Mouse (Mus musculus) midbrain, embryonic 14.5 days (tissue): Measurements from ENCODE around the gene Vmn2r83. TPM values are rescaled to one million over a fixed set of nuclear protein-coding genes. Genes with fewer than 3 reads are reported as not detected.
A peak's percentile ranks its signal among the peaks of the same experiment; 100 is the strongest.

Experiments used
- ATAC-seq: fragments of 200-750 bp; cut with Nextera tagmentation; 2 replicates; pipeline ENCODE4 v1.8.0; 2017; ENCODE audit warnings: moderate number of reproducible peaks, moderate library complexity; ENCODE audit not compliant: low FRiP score, low TSS enrichment
- DNase-seq: peaks from one replicate; pipeline ENCODE4 v3.0.0-alpha.2; 2015
- H3K27ac ChIP-seq: fragments of 300-500 bp; sonication (generic); replicated peaks from 2 replicates; pipeline ENCODE4 v1.5.1; 2014; ENCODE audit warnings: mild to moderate bottlenecking, low read depth, low read length, moderate library complexity
- H3K27me3 ChIP-seq: fragments of 300-500 bp; sonication (generic); 2 replicates; pipeline ENCODE4 v1.6.1; 2014; ENCODE audit warnings: low read length, control low read depth, mixed read lengths; ENCODE audit not compliant: control insufficient read depth, insufficient read depth
- H3K36me3 ChIP-seq: fragments of 300-500 bp; sonication (generic); 2 replicates; pipeline ENCODE4 v1.6.1; 2014; ENCODE audit warnings: low read length, control low read depth; ENCODE audit not compliant: control insufficient read depth, insufficient read depth
- H3K4me1 ChIP-seq: fragments of 300-500 bp; sonication (generic); 2 replicates; pipeline ENCODE4 v1.6.1; 2014; ENCODE audit warnings: mild to moderate bottlenecking, antibody characterized with exemption, low read length, control low read depth; ENCODE audit not compliant: control insufficient read depth, insufficient read depth
- H3K4me2 ChIP-seq: fragments of 300-500 bp; sonication (generic); 2 replicates; pipeline ENCODE4 v1.6.1; 2014; ENCODE audit warnings: mild to moderate bottlenecking, low read length, moderate library complexity
- H3K4me3 ChIP-seq: fragments of 300-500 bp; sonication (generic); replicated peaks from 2 replicates; pipeline ENCODE4 v1.5.1; 2014; ENCODE audit warnings: low read depth, low read length
- H3K9ac ChIP-seq: fragments of 300-500 bp; sonication (generic); replicated peaks from 2 replicates; pipeline ENCODE4 v1.6.1; 2014; ENCODE audit warnings: mild to moderate bottlenecking, low read length, moderate library complexity
- H3K9me3 ChIP-seq: fragments of 300-500 bp; sonication (generic); 2 replicates; pipeline ENCODE4 v1.6.1; 2016; ENCODE audit warnings: low read length, control low read depth, mixed read lengths; ENCODE audit not compliant: control insufficient read depth
- WGBS: fragments of 180-500 bp; shearing (Covaris S2); extraction: QIAGEN DNeasy Blood & Tissue Kit; methylation state at CpG from one replicate; pipeline ENCODE4 v1.1.7; 2014; 5-methylcytosine and 5-hydroxymethylcytosine counted together
- polyA plus RNA-seq: library from polyadenylated mRNA; unstranded; fragments of >200 nt; fragmentation: Nextera tagmentation; extraction: Ambion mirVana; gene quantifications from 2 replicates; pipeline ENCODE4 v1.2.1, GENCODE M21; 2014

The Vmn2r83 gene
- polyA plus RNA-seq, 1 experiment from 2014 or later, result not detected

DNA sequence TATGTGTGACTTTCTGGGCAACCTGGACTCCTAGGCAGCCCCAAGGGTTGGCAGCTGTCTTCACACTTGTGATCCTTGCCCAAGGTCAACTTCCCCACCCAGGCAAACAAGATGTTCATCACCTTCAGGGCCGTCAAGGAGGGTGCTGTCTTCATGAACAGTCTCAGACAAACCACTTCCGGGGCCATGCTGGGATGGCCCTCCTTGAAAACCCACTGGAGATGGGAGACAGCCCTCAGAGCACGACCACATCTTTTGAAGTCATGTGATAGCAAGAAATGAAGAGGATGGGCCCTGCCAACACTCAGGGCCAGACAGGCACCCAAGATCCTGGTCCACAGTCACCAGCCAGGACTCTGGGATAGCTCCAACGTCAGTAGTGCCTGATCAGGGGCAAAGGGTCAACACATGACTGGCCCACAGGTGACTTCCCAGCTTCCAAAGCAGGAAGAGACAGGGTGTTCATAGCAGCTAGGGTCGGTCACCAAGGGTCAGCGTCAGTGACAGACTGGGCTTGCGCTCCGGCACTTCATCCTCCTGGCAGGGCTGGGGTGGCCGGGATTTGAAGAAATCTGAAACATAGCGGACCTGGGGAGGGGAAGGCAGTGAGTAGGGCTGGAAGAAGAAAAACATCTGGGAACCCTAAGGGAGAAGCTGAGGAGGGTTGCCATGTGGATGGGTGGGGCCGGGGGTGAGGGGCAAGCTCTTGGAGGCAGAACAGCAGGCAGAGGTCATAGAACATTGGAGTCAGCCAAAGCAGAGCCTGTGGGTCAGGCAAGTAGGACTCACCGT is 58.3 kb downstream of the Vmn2r83 start:
- Histone ChIP-seq H3K4me2 (no peak overlapping the region), H3K9ac (no peak overlapping the region), H3K4me1 (no peaks in the 10 kb centered on the region), H3K9me3 (no peaks in the 10 kb centered on the region), H3K27me3 (no peaks in the 10 kb centered on the region), H3K36me3 (no peaks in the 10 kb centered on the region), H3K27ac (no peak overlapping the region), H3K4me3 (no peak overlapping the region)
- no peak for ATAC-seq
- DNase-seq, result no peak
- 91% methylated on average over 12 of the region's 12 CpGs for WGBS

DNA sequence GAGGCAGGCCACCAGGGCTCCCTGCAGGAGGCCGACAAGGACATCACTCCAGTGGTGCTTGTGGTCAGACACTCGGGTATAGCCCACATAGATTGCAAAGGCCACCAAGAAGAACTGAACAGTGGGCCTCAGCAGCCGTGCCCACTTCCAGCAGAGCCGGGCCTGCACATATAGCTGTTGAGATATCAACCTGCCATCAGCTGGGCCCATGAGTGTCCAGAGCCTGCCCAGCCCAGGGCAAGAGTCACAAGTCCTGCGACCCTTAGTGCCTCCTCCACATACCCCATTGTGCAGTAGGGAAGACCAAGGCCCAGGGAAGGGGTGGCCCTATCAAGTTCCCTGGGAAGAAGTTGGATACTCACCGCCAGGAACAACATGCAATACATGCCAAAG is 58.9 kb downstream of the Vmn2r83 start:
- DNase-seq (no peak), ATAC-seq (no peak)
- no peaks in the 10 kb centered on the region for H3K36me3 ChIP-seq

DNA sequence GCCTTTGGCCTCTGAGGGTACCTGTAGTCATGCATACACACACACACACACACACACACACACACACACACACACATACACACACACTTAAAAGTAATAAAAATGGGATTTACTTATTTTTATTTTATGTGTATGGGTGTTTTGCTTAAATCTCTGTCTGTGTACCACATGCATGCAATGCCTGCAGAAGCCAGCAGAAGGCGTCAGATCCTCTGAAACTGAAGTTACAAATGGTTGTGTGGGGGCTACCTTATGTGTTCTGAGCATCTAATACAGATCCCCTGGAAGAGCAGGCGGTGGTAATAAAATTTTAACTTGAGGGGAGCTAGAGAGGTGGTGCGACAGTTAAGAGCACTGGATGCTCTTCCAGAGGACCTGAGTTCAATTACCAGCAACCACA is 59.5 kb downstream of the Vmn2r83 start:
- Histone ChIP-seq H3K36me3 (no peaks in the 10 kb centered on the region), H3K9ac (no peak overlapping the region), H3K4me3 (no peak overlapping the region), H3K4me2 (no peak overlapping the region), H3K27ac (no peak overlapping the region), H3K27me3 (no peaks in the 10 kb centered on the region), H3K9me3 (no peaks in the 10 kb centered on the region), H3K4me1 (no peaks in the 10 kb centered on the region; the same call in 1 of the 2 replicates)
- 74% methylated on average over 3 of the region's 3 CpGs for WGBS
- no peak for DNase-seq
- no peak for ATAC-seq

More for the DNA sequence above, 58.9 kb downstream of the Vmn2r83 start:
- Histone ChIP-seq H3K4me1 (no peaks in the 10 kb centered on the region), H3K4me2 (no peak overlapping the region), H3K27ac (no peak overlapping the region), H3K4me3 (no peak overlapping the region), H3K9ac (no peak overlapping the region), H3K9me3 (no peaks in the 10 kb centered on the region), H3K27me3 (no peaks in the 10 kb centered on the region)
- 91% methylated on average over 6 of the region's 6 CpGs for WGBS

DNA sequence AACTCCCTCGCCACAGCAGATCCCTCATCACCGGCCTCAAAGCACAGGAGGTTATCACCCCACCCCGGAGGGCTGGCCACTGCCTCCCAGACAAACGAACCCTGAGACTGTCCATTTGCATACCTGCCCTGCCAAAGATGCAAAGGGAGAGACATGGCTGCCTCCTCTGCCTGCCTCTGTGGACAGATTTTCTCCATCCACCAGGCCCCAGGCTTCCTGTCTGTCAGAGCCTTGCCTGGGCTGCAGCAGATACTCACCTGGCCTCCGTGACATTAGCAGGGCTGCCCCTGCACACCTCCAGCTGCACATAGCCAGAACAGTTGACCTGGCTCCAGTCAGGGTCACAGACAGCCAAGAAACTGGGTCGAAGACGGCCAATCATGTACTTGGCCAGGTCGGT is 61.7 kb downstream of the Vmn2r83 start:
- Histone ChIP-seq H3K36me3 (no peaks in the 10 kb centered on the region), H3K27ac (no peak overlapping the region), H3K9ac (no peak overlapping the region), H3K4me3 (no peak overlapping the region), H3K27me3 (no peaks in the 10 kb centered on the region), H3K4me2 (no peak overlapping the region), H3K9me3 (no peaks in the 10 kb centered on the region), H3K4me1 (peaks cover 8% of the 10 kb centered on the region)
- WGBS, result 76% methylated on average over 8 of the region's 8 CpGs
- ATAC-seq (no peak), DNase-seq (no peak)

DNA sequence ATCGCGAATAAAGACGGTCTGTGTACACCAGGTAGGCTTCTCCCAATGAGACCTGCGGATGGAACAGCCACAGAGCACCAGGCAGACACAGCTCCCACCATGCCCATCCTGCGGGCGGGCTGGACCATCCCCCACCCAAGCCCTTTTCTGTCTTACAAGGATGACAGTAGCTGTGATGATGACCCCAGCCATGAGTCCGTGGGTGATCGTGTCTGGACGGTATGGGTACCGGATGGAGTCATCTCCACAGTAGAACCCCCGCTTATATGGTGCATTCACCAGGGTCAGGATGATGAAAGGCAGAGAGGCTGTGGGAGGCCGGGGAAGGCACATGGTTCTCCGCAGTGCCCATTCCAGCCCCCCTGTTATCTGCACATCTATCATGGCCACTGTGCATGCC is 62.2 kb downstream of the Vmn2r83 start:
- Histone ChIP-seq H3K9ac (no peak overlapping the region), H3K9me3 (no peaks in the 10 kb centered on the region), H3K27ac (no peak overlapping the region), H3K27me3 (no peaks in the 10 kb centered on the region), H3K4me1 (peaks cover 8% of the 10 kb centered on the region), H3K36me3 (no peaks in the 10 kb centered on the region), H3K4me3 (no peak overlapping the region), H3K4me2 (no peak overlapping the region)
- DNase-seq (no peak), ATAC-seq (no peak)
- 95% methylated on average over 13 of the region's 13 CpGs for WGBS

- H3K9ac ChIP-seq, result no peak overlapping the region
- ATAC-seq, result no peak
- H3K27ac ChIP-seq, result no peak overlapping the region
- no peaks in the 10 kb centered on the region for H3K9me3 ChIP-seq
- H3K36me3 ChIP-seq, result no peaks in the 10 kb centered on the region
- 84% methylated on average over 3 of the region's 3 CpGs for WGBS
- DNase-seq, result no peak
- H3K4me2 ChIP-seq, result no peak overlapping the region
- no peaks in the 10 kb centered on the region for H3K27me3 ChIP-seq
- no peak overlapping the region for H3K4me3 ChIP-seq
- peaks cover 8% of the 10 kb centered on the region for H3K4me1 ChIP-seq
Observed at GRCm38 (mm10) chr10:79531593-79531992, 63.1 kb downstream of the Vmn2r83 start.

DNA sequence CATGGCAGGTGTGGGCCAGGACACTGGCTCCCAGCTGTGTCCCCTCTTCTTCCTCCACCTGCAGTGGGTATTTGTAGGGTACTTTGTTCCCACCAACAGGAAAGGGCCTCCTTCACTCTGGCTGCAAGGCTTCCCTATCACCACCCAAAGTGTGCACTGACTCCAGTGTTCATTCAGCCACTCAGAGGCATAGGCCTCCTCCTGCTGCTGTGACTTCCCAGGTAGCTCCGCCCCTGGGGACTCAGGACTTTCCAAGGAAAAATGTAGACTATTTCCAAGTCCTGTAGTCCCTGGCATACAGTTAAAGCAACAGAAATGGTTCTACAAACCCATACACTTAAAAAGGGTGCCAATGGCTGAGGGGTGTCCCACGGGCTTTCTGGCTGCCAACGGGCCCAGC is 64.1 kb downstream of the Vmn2r83 start:
- 26% methylated on average over 3 of the region's 3 CpGs for WGBS
- Histone ChIP-seq H3K9me3 (no peaks in the 10 kb centered on the region), H3K9ac (peak overlapping the region; percentile 62; the same call in 1 of the 2 replicates), H3K4me1 (peaks cover 8% of the 10 kb centered on the region), H3K27ac (no peak overlapping the region), H3K4me3 (peak overlapping the region; percentile 53), H3K4me2 (peak overlapping the region; percentile 92), H3K27me3 (no peaks in the 10 kb centered on the region), H3K36me3 (no peaks in the 10 kb centered on the region)
- DNase-seq (peak; percentile 25), ATAC-seq (no peak)

DNA sequence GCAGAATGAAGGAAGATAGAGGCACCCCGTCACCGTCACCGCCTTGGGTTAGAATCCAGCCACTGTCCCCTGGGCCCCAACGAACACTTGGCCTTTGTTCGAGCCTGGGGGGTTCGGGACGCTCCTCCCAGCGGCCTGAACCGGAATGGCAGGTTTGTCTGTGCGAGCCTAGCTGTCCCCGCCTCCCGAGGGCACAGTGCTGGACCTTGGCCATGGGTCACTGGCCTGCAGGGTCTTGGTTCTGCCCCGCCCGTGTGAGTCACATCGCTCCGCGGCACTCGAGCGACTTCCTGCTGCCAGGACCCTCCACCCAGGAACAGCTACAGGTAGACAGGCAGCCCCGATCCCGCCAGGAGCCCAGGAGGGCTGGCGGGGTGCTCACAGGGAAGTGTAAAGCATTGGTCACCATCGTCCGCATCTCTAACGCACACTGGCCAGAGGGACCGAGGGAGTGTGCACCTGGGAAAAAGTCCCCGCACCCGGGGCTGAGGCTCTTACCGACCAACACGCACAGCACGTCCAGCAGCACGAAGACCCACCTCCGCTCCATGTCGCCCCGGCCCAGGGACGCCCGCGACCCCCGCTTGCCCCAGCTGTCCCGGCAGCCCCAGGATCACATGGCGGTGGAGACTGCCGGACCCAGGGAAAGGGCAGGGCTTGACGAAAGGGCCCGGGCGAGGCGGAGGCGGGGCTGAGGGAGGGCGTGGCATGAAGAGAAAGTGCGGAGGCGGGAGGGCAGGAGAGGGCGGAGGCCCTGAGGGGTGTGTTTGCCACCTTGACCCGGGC is 64.8 kb downstream of the Vmn2r83 start, which contains the start of gene Plpp2:
Gene Plpp2 (minus strand): TSS at position 671 of the 786 bp plus-strand sequence.
- no peaks in the 10 kb centered on the region for H3K27me3 ChIP-seq
- peaks cover 8% of the 10 kb centered on the region for H3K4me1 ChIP-seq
- peak within 1 kb of the TSS; percentile 62 for H3K9ac ChIP-seq
- H3K36me3 ChIP-seq, result peaks cover 3% of the 10 kb centered on the region
- peak within 1 kb of the TSS; percentile 92 for H3K4me2 ChIP-seq
- no peaks in the 10 kb centered on the region for H3K9me3 ChIP-seq
- DNase-seq (peak; percentile 73), ATAC-seq (peak; percentile 65)
- no peak within 1 kb of the TSS for H3K27ac ChIP-seq
- WGBS, result under 1% methylated on average over 52 of the region's 52 CpGs
- peak within 1 kb of the TSS; percentile 53 for H3K4me3 ChIP-seq
